Mouse (Mus musculus): ENCODE data around the gene 6430531B16Rik.

Gene 6430531B16Rik

DNA sequence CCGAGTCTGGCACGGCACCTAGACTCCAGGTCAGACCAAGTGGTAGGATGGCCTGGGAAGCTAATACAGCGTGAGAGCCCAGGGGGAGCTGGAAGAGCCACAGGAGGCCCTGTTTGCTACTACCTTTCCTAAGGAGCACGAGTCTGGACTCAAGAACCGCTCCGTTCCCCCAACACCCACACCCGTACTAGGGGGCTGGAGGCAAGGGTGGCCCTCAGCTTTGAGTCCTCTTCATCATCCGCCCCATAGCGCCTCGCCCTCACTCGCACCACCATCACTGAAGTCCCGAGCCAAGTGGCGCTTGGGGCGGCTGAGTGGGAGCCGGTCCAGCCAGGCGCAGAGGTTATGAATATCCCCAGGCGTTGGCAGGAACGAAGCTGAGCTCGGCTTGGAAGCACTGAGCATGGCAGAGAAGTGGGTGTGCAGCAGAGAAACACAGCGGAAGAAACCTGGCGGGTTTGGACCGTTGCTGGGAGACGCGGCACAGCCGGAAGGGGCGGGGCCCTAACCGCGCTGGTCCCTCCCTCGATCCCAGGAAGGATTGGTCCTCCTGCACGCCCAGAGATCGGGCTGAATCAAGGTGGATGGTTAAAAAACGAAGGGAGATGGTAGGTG is at the start of gene 6430531B16Rik:
6430531B16Rik (minus strand) TSS at position 478 of the 615 bp plus-strand sequence.
- DNase-seq (ENCODE audit: low spot score), result peak; percentile 78

- DNase-seq (ENCODE audit: low spot score), result no peak
Measured at GRCm38 (mm10) chr7:140011336-140011735, 32.8 kb upstream of the 6430531B16Rik start.

GRCm38 (mm10) chr7:140007781-140008180 is 29.2 kb upstream of the 6430531B16Rik start:
- DNase-seq (ENCODE audit: low spot score), result no peak

GRCm38 (mm10) chr7:140006861-140007611 is 28.5 kb upstream of the 6430531B16Rik start:
- DNase-seq (ENCODE audit: low spot score), result no peak

GRCm38 (mm10) chr7:140004666-140005065 is 26.1 kb upstream of the 6430531B16Rik start:
- DNase-seq (ENCODE audit: low spot score), result no peak

DNA sequence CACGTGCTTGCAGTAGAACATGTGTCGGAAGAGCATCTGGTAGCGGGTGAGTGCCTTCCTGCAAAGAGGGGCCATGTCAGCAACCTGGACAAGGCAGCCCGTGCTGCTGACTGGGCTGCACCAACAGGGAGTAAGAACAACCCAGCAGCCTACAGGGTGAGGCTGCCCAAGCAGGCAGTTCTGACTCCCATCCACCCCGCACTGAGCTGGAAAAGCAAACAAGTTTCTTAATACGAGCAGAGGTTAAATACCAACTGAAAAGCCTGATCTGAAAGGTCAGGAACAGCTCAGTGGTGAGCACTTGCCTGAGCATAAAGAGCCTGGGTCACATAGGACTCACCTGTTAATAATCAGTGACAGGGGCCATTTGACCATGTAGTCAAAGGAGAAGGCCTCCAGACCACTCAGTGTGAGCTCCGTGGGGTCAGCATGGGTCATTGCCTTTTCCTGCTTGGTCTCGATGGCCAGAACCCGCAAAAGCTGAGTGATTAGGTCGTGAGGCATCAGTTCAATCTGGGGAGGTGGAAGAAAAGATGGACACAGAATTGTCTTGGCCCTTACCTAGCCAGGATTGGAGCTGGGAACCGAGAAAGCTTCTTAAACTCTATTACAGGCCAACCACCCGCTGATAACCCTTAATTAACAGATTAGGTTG is 22.7 kb upstream of the 6430531B16Rik start:
- DNase-seq (ENCODE audit: low spot score), result no peak

GRCm38 (mm10) chr7:139998691-139999350 is 20.3 kb upstream of the 6430531B16Rik start:
- DNase-seq (ENCODE audit: low spot score), result no peak

GRCm38 (mm10) chr7:139994676-139995075 is 16.1 kb upstream of the 6430531B16Rik start:
- DNase-seq (ENCODE audit: low spot score), result peak; percentile 52

GRCm38 (mm10) chr7:139994202-139994601 is 15.6 kb upstream of the 6430531B16Rik start:
- no peak for DNase-seq (ENCODE audit: low spot score)

GRCm38 (mm10) chr7:139993532-139993931 is 15.0 kb upstream of the 6430531B16Rik start:
- DNase-seq (ENCODE audit: low spot score), result no peak

- DNase-seq (ENCODE audit: low spot score), result no peak
Measured at GRCm38 (mm10) chr7:139992406-139992805, 13.9 kb upstream of the 6430531B16Rik start, which contains the start of gene Adam8. Adam8 (minus strand) TSS chr7:139992562.

GRCm38 (mm10) chr7:139990864-139991394 is 12.4 kb upstream of the 6430531B16Rik start:
- no peak for DNase-seq (ENCODE audit: low spot score)

DNA sequence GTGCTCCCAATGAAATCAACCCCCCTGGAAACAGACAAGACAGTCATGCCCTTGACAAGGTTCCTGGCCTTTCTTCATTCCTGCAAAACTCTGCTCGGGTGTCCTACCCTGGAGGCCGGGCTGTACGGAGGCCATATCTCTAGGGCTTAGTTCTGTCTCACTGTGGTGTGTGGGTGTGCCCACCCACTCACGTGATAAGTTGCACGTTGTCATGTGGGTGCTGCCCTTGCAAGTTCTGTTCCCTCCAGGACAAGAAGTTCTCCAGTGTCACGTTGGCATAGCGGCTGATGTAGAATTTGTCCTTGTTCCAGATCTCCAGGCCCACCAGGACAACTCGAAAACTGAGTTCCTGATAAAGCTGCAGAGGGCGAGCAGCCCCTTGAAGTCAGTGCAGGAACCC is 9.7 kb upstream of the 6430531B16Rik start:
- DNase-seq (ENCODE audit: low spot score), result no peak

GRCm38 (mm10) chr7:139984505-139984904 is 6.0 kb upstream of the 6430531B16Rik start:
- no peak for DNase-seq (ENCODE audit: low spot score)

DNA sequence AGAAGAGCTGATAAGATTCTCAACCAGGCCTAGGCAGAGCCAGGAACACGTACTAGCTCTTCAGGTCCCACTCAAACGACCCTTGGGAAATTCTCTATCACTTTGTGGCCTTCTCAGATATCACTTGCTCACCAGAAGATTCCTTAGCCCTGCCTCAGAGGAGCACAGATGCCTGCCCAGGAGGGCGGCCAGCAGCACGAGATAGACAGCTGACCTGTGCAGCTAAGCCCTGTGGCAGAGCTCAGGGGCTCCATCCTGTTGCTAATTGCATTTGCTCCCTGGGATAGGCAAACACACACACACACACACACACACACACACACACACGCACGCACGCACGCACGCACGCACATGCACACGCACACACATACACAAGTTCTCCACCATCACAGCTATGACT is 3.5 kb upstream of the 6430531B16Rik start:
- DNase-seq (ENCODE audit: low spot score), result no peak

DNA sequence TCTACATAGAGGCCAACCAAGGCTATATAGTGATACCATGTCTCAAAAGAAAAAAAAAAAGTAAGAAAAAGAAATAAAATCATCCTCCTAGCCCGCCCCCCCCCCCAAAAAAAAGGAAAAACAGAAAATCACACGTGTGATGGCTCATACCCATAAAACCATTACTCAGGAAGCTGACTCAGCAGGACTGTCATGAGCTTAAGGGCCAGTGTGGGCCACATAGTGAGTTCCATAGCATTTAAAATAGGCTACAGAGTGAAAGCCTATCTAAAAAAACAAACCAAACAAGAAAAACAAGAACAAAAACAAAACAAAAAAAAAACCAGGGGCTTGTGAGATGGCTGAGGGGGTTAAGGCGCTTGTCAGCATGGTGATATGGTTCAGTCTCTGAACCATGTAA is 2.2 kb upstream of the 6430531B16Rik start:
- no peak for DNase-seq (ENCODE audit: low spot score)

GRCm38 (mm10) chr7:139979011-139979719 is 610 bp upstream of the 6430531B16Rik start:
- no peak for DNase-seq (ENCODE audit: low spot score)

DNA sequence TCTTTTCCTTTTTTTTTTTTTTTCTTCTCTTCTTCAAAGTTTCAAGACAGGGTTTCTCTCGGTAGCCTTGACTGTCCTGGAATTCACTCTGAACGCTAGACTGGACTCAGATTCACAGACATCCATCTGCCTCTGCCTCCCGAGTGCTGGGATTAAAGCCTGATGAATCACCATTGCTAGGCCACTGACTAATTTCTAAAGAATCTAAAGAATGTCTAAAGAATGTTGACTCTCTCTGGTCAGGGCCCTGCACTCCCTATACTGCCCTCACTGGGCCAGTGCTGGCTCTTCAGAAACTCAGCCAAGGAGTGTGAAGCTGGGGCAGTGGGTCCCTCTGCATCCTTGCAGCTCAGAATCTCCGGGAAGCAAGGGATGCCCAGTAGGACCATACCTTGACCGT is 3.1 kb downstream of the 6430531B16Rik start:
- no peak for DNase-seq (ENCODE audit: low spot score)

DNA sequence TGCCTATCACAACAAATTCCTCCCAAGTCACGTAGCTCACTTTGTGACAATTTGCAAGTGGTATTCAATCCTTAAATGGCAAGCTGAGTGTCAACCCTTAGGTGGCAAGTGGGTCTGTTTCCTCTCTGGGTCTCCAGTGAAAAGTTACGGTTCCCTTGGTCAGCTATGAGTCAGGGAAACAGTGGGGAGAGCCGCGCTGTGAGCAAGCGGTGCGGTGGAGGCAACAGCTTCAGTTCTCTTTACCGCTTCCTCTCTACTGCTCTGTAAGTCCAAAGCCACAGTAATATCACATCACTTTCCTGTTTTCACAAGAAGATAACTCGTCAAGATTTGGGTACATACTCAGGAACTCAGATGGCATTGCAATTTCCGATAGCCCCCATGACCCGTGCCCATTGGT is 4.2 kb downstream of the 6430531B16Rik start:
- DNase-seq (ENCODE audit: low spot score), result no peak

GRCm38 (mm10) chr7:139972923-139973331 is 5.6 kb downstream of the 6430531B16Rik start:
- DNase-seq (ENCODE audit: low spot score), result no peak

DNA sequence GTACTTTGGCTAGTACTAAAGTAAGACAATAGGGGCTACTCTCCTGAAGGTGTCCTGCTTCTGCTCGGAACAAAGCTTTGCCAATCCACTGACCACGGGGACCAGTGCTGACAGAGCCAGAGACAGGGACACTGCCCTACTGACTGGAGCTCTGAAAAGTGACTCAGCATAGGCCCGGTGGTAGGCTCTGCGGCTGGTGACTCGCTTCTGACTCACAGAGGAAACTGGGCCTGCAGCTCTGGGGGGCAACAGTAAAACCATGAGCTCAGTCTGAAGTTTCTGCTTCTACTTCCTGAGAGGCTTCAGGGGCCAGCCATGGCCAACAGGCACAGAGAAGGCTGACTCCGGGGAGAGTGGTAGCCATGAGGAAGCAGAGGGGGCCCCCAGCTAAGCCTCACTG is 7.1 kb downstream of the 6430531B16Rik start:
- peak; percentile 23 for DNase-seq (ENCODE audit: low spot score)

- DNase-seq (ENCODE audit: low spot score), result no peak
Measured at GRCm38 (mm10) chr7:139970979-139971378, 7.6 kb downstream of the 6430531B16Rik start.

Data from urinary bladder, postnatal 25 days (tissue).